Mouse (Mus musculus) heart, adult 2 months (tissue): ENCODE measurements around the gene Rgs2. TPM values are rescaled to one million over a fixed set of nuclear protein-coding genes. Genes with fewer than 3 reads are reported as not detected.

Experiments used
- DNase-seq, 2 experiments: peaks; one replicate each; pipeline ENCODE4 v3.0.0; 2021
- H3K27ac ChIP-seq: fragments of 200-600 bp; 2 replicates; pipeline ENCODE4 v1.8.1; 2022
- H3K27me3 ChIP-seq: fragments of 200-500 bp; 2 replicates; pipeline ENCODE4 v1.6.1; 2012; ENCODE audit warnings: mild to moderate bottlenecking, low read length, inconsistent platforms, mixed read lengths; ENCODE audit not compliant: control insufficient read depth, insufficient read depth
- H3K36me3 ChIP-seq: fragments of 200-500 bp; 2 replicates; pipeline ENCODE4 v1.6.1; 2012; ENCODE audit warnings: low read length, inconsistent platforms; ENCODE audit not compliant: control insufficient read depth, insufficient read depth
- H3K4me1 ChIP-seq: fragments of 200-500 bp; 2 replicates; pipeline ENCODE4 v1.6.1; 2011; ENCODE audit warnings: low read length; ENCODE audit not compliant: control insufficient read depth, insufficient read depth
- H3K4me3 ChIP-seq: fragments of 200-600 bp; 2 replicates; pipeline ENCODE4 v1.8.1; 2022
- H3K79me2 ChIP-seq: fragments of 200-500 bp; replicated peaks from 2 replicates; pipeline ENCODE4 v1.6.1; 2012; ENCODE audit warnings: mild to moderate bottlenecking, inconsistent platforms, low read length, moderate library complexity, mixed read lengths; ENCODE audit not compliant: control insufficient read depth, insufficient read depth
- H3K9ac ChIP-seq: fragments of 200-500 bp; 2 replicates; pipeline ENCODE4 v1.6.1; 2012; ENCODE audit warnings: low read depth, mild to moderate bottlenecking, control low read depth, inconsistent platforms, low read length, mixed read lengths
- CTCF ChIP-seq: fragments of 200-600 bp; IDR thresholded peaks from 2 replicates; pipeline ENCODE4 v1.8.1; 2022; ENCODE audit warnings: antibody characterized with exemption, mild to moderate bottlenecking, moderate library complexity
- EP300 ChIP-seq: fragments of 200-500 bp; IDR thresholded peaks from 2 replicates; pipeline ENCODE4 v1.6.1; 2011; ENCODE audit warnings: low read depth, low read length, control low read depth; ENCODE audit not compliant: insufficient read depth
- POLR2A ChIP-seq: fragments of 200-500 bp; IDR thresholded peaks from 2 replicates; pipeline ENCODE4 v1.6.1; 2011; ENCODE audit warnings: mild to moderate bottlenecking, low read depth, low read length, control low read depth; ENCODE audit not compliant: insufficient read depth
- WGBS: fragments of 180-500 bp; shearing (Covaris S2); methylation state at CpG from one replicate; pipeline ENCODE4 v1.1.7; 2018; 5-methylcytosine and 5-hydroxymethylcytosine counted together
- intact Hi-C: fragments of 180-260 bp; cut with DNase I; formaldehyde crosslinking; loops from one replicate; pipeline ENCODE4 v1.15.1; 2025
- polyA plus RNA-seq: library from polyadenylated mRNA; depleted of rRNA; stranded (reverse); fragments of >200 nt; gene quantifications from 2 replicates; pipeline ENCODE4 v1.2.3, GENCODE M21; 2012
- total RNA-seq, 2 experiments: library from RNA; stranded (reverse); gene quantifications; 2 replicates each; pipeline ENCODE4 v1.2.3; 2021

Gene Rgs2
- total and polyA plus RNA-seq, 3 experiments, result 7.7 to 59.2 (median 43.7) TPM

GRCm38 (mm10) chr1:144003416-144003815 is 545 bp downstream of the Rgs2 start:
- TF ChIP-seq EP300 (no peak), POLR2A (no peak), CTCF (no peak)
- intact Hi-C loops, result loop anchor here (5.0 to 10.0 kb wide), 2 partner anchors 86 to 191 kb away; no protein-coding TSS in a partner anchor
- Histone ChIP-seq H3K36me3 (peaks cover 20% of the 10 kb centered on the region), H3K4me3 (peak overlapping the region; percentile 49), H3K9ac (peak overlapping the region; percentile 77), H3K79me2 (no peaks in the 10 kb centered on the region), H3K27ac (peak overlapping the region; percentile 84), H3K27me3 (no peaks in the 10 kb centered on the region), H3K4me1 (no peaks in the 10 kb centered on the region)
- peak in 1 of 2 experiments; percentile 28 for DNase-seq
- under 1% methylated on average over 10 of the region's 10 CpGs for WGBS

GRCm38 (mm10) chr1:144002715-144003066 is 1.3 kb downstream of the Rgs2 start:
- intact Hi-C loops, result loop anchor here (5.0 to 10.0 kb wide), 2 partner anchors 85 to 192 kb away; no protein-coding TSS in a partner anchor
- 29% methylated on average over 4 of the region's 4 CpGs for WGBS

GRCm38 (mm10) chr1:144002036-144002714 is 1.8 kb downstream of the Rgs2 start:
- no peaks in the 10 kb centered on the region for H3K79me2 ChIP-seq
- H3K27ac ChIP-seq, result peak overlapping the region; percentile 7; the same call in 1 of the 2 replicates
- H3K4me3 ChIP-seq, result peak overlapping the region; percentile 42
- H3K9ac ChIP-seq, result no peak overlapping the region
- DNase-seq, result no peak
- H3K4me1 ChIP-seq, result no peaks in the 10 kb centered on the region
- H3K27me3 ChIP-seq, result no peaks in the 10 kb centered on the region
- WGBS, result 67% methylated on average over 6 of the region's 6 CpGs
- intact Hi-C loops, result loop anchor here (5.0 to 10.0 kb wide), 2 partner anchors 85 to 193 kb away; no protein-coding TSS in a partner anchor
- no peak for TF ChIP-seq POLR2A
- TF ChIP-seq CTCF, result no peak
- no peak for TF ChIP-seq EP300
- peaks cover 20% of the 10 kb centered on the region for H3K36me3 ChIP-seq

More at GRCm38 (mm10) chr1:144002715-144003066, 1.3 kb downstream of the Rgs2 start:
- no peaks in the 10 kb centered on the region for H3K79me2 ChIP-seq
- H3K27ac ChIP-seq, result peak overlapping the region; percentile 38; the same call in 1 of the 2 replicates
- no peaks in the 10 kb centered on the region for H3K4me1 ChIP-seq
- DNase-seq, result peak in 1 of 2 experiments; percentile 33
- peaks cover 20% of the 10 kb centered on the region for H3K36me3 ChIP-seq
- peak overlapping the region; percentile 42 for H3K4me3 ChIP-seq
- H3K27me3 ChIP-seq, result no peaks in the 10 kb centered on the region
- TF ChIP-seq CTCF (no peak), POLR2A (no peak), EP300 (no peak)
- peak overlapping the region; percentile 24; the same call in 1 of the 2 replicates for H3K9ac ChIP-seq

GRCm38 (mm10) chr1:144000246-144000645 is 3.7 kb downstream of the Rgs2 start:
- Histone ChIP-seq H3K9ac (no peak overlapping the region), H3K27me3 (no peaks in the 10 kb centered on the region), H3K27ac (no peak overlapping the region), H3K4me1 (no peaks in the 10 kb centered on the region), H3K4me3 (no peak overlapping the region), H3K36me3 (peaks cover 20% of the 10 kb centered on the region), H3K79me2 (no peaks in the 10 kb centered on the region)
- intact Hi-C loops, result loop anchor here (5.0 to 10.0 kb wide), 2 partner anchors 83 to 195 kb away; no protein-coding TSS in a partner anchor
- DNase-seq, result no peak
- TF ChIP-seq EP300, result no peak
- 0 out of 2 replicates have a peak, but pooled peaks have one; percentile 18 for TF ChIP-seq POLR2A
- TF ChIP-seq CTCF, result no peak
- 87% methylated on average over 4 of the region's 4 CpGs for WGBS

GRCm38 (mm10) chr1:143999371-143999920 is 4.5 kb downstream of the Rgs2 start:
- no peaks in the 10 kb centered on the region for H3K4me1 ChIP-seq
- H3K27me3 ChIP-seq, result no peaks in the 10 kb centered on the region
- no peaks in the 10 kb centered on the region for H3K79me2 ChIP-seq
- H3K27ac ChIP-seq, result no peak overlapping the region
- no peak overlapping the region for H3K9ac ChIP-seq
- intact Hi-C loops, result no loop called here
- DNase-seq, result no peak
- WGBS, result 51% methylated on average over 7 of the region's 7 CpGs
- H3K4me3 ChIP-seq, result no peak overlapping the region
- peaks cover 20% of the 10 kb centered on the region for H3K36me3 ChIP-seq
- peak; percentile 32; the same call in 1 of the 2 replicates for TF ChIP-seq POLR2A
- TF ChIP-seq EP300, result no peak
- no peak for TF ChIP-seq CTCF

- 70% methylated on average over 1 of the region's 1 CpGs for WGBS
Observed at GRCm38 (mm10) chr1:143993026-143993425, 10.9 kb downstream of the Rgs2 start.

More at GRCm38 (mm10) chr1:143993026-143993425, 10.9 kb downstream of the Rgs2 start:
- Histone ChIP-seq H3K27ac (no peak overlapping the region), H3K4me1 (no peaks in the 10 kb centered on the region), H3K36me3 (no peaks in the 10 kb centered on the region), H3K79me2 (no peaks in the 10 kb centered on the region), H3K9ac (no peak overlapping the region), H3K4me3 (no peak overlapping the region), H3K27me3 (no peaks in the 10 kb centered on the region)
- intact Hi-C loops, result no loop called here
- no peak for DNase-seq
- TF ChIP-seq POLR2A (no peak), CTCF (no peak), EP300 (no peak)
